Mouse (Mus musculus): ENCODE measurements at regions not wholly inside any gene's neighbourhood (a gene's known extent, or its start where the extent isn't known, plus 50 kb on each side); places are given as distances from the start of the nearest gene placed in this dataset.
"Not testable (repeated sequence)": the region's sequence is repeated elsewhere in the genome, so short reads cannot be mapped to it uniquely, and the experiment has no call there.

DNA sequence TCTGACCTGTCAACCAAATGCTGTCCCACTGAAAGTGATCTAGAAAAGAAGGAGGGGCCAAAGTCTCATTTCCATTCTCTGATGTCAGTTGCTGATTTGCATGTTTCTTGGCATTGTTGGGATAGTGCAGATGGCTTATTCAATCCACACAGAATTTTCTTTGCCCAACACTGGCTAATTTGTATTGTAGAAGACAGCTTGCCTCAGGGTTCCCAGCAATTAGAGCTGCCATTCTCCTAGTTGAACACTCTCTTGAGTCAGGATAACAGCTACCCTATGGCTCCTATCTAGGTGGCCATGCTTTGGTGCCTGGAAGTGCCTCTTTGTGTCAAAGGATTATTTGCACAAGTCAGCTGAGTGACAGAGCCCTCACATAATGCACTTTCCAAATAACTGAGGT lies 569.0 kb downstream of the Lrriq3 start:
- ATAC-seq (replicated peaks; ENCODE audit: low FRiP score) (no peak), DNase-seq (ENCODE audit: low spot score) (no peak)
- Histone ChIP-seq H3K9me3 (ENCODE audit: control insufficient read depth, low read length) (no peaks in the 10 kb centered on the region), H3K4me3 (ENCODE audit: low read depth, low read length) (no peak overlapping the region), H3K9ac (ENCODE audit: low read depth, low read length) (no peak overlapping the region), H3K4me2 (no peak overlapping the region), H3K4me1 (replicated peaks; ENCODE audit: control insufficient read depth, insufficient read depth, low read length) (no peaks in the 10 kb centered on the region), H3K27ac (ENCODE audit: low read depth, low read length) (no peak overlapping the region), H3K27me3 (replicated peaks; ENCODE audit: control insufficient read depth, insufficient read depth, low read length) (no peaks in the 10 kb centered on the region), H3K36me3 (ENCODE audit: control insufficient read depth, insufficient read depth, low read length) (no peaks in the 10 kb centered on the region)

DNA sequence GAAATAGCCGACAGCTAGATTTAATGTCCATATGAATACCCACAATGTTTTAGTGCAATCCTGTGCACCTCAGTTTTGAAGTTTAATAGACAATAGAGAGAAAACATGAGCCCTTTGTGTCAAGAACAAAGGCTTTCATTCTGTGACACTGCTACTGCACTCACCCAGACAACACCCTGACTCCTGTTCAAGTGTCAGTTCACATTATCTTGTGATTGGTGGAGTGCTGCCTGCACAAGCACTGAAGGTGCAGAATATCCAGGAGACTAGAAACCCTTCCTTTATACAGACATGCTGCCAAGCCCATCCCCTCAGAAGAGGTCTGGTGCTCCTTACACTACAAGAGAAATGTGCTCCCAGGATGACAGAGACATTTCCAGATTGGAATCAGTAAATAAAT lies 579.3 kb downstream of the Lrriq3 start:
- no peak overlapping the region for H3K27ac ChIP-seq (ENCODE audit: low read depth, low read length)
- ATAC-seq (replicated peaks; ENCODE audit: low FRiP score) = no peak
- WGBS = 83% methylated on average over 1 of the region's 1 CpGs
- H3K27me3 ChIP-seq (replicated peaks; ENCODE audit: control insufficient read depth, insufficient read depth, low read length) = no peaks in the 10 kb centered on the region
- H3K4me3 ChIP-seq (ENCODE audit: low read depth, low read length) = no peak overlapping the region
- no peak for DNase-seq (ENCODE audit: low spot score)
- H3K9ac ChIP-seq (ENCODE audit: low read depth, low read length) = no peak overlapping the region
- H3K9me3 ChIP-seq (ENCODE audit: control insufficient read depth, low read length) = no peaks in the 10 kb centered on the region
- no peaks in the 10 kb centered on the region for H3K4me1 ChIP-seq (replicated peaks; ENCODE audit: control insufficient read depth, insufficient read depth, low read length)
- H3K4me2 ChIP-seq = no peak overlapping the region
- H3K36me3 ChIP-seq (ENCODE audit: control insufficient read depth, insufficient read depth, low read length) = no peaks in the 10 kb centered on the region

DNA sequence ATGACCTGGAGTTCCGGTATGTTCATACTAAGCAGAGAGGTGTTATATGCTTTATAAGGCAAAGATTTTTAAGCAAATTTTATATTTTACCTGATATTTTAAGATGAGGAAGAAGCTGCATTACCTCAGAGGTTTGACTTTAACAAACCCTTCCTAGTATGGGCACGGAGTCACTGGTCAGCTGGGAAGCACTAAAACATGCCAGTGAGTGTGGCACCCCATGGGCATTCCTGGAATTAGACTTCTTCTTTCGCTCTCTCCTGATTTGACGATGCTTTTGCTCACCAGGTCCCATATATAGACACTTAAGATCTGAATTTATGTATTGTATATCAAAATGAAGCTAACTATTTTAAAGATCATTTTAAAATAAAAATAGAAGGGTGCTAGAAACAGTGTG lies 587.0 kb downstream of the Lrriq3 start:
- no peaks in the 10 kb centered on the region for H3K9me3 ChIP-seq (ENCODE audit: control insufficient read depth, low read length)
- H3K4me1 ChIP-seq (replicated peaks; ENCODE audit: control insufficient read depth, insufficient read depth, low read length) = no peaks in the 10 kb centered on the region
- ATAC-seq (replicated peaks; ENCODE audit: low FRiP score) (no peak), DNase-seq (ENCODE audit: low spot score) (no peak)
- H3K27ac ChIP-seq (ENCODE audit: low read depth, low read length) = no peak overlapping the region
- H3K36me3 ChIP-seq (ENCODE audit: control insufficient read depth, insufficient read depth, low read length) = no peaks in the 10 kb centered on the region
- H3K27me3 ChIP-seq (replicated peaks; ENCODE audit: control insufficient read depth, insufficient read depth, low read length) = no peaks in the 10 kb centered on the region
- 79% methylated on average over 4 of the region's 4 CpGs for WGBS
- H3K4me2 ChIP-seq = no peak overlapping the region
- H3K4me3 ChIP-seq (ENCODE audit: low read depth, low read length) = no peak overlapping the region
- H3K9ac ChIP-seq (ENCODE audit: low read depth, low read length) = no peak overlapping the region

DNA sequence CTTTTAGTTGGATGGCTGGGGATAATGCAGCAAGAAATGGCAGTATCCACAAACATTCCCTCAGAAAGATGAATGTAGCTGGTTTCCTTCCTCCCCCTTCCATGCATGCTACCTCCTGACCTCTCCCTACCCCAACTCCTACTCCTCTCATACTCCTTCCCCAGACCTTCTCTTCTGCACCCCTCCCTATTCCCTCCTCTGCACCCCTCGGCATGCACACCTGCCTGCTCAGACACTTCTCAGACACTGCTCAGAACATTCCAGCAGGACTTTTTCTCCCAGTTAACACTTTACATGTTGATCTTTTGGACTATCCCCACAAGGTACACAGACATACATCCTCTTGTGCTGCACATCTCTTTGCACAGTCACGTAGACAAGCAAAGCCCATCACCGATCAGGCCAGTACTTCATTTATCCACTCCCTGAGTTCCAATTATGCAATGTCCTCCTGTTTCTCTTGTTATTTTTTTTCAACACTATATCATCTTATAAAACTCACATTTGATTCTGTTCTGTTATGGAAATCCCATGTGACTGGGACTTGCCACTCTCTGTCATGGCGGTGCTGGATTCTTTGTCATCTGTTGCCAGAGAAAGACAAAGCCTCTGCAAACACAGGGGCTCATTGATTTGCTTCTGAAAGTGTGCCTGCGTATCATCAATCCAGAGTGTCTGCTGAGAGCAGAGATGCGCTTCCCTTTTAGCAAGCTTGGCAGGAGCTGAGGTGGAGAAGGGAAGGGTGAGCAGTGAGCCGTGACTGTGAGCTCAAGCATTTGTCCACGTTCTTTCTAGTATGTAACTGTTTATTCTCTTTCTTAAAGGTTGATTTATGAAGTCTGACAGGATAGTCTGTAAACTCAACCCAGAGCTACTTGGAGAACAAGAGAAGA lies 589.9 kb downstream of the Lrriq3 start:
- H3K9me3 ChIP-seq (ENCODE audit: control insufficient read depth, low read length) = no peaks in the 10 kb centered on the region
- DNase-seq (ENCODE audit: low spot score) (no peak), ATAC-seq (replicated peaks; ENCODE audit: low FRiP score) (0 out of 2 replicates have a peak, but pooled peaks have one; percentile 29)
- H3K4me3 ChIP-seq (ENCODE audit: low read depth, low read length) = no peak overlapping the region
- H3K36me3 ChIP-seq (ENCODE audit: control insufficient read depth, insufficient read depth, low read length) = no peaks in the 10 kb centered on the region
- H3K27ac ChIP-seq (ENCODE audit: low read depth, low read length) = no peak overlapping the region
- 63% methylated on average over 8 of the region's 8 CpGs for WGBS
- no peak overlapping the region for H3K9ac ChIP-seq (ENCODE audit: low read depth, low read length)
- no peak overlapping the region for H3K4me2 ChIP-seq
- H3K4me1 ChIP-seq (replicated peaks; ENCODE audit: control insufficient read depth, insufficient read depth, low read length) = no peaks in the 10 kb centered on the region
- no peaks in the 10 kb centered on the region for H3K27me3 ChIP-seq (replicated peaks; ENCODE audit: control insufficient read depth, insufficient read depth, low read length)

DNA sequence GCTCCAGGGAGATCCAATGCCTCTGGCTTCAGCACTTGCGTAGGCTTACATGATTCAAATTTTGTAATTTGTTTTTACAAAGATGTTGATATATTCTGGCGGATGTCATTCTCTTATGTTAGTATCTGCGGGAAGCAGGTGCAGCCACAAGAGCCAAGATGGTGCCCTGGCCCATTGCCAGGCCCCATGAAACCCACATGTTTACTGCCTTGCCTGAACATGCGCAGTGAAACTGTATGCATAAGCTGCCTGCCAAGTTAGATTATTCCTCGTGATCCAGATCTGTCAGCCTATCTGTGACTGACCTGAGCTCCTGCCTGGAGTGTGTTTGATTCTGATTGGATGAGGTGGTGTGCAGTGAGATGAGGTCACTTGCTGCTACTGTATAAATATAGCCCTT lies 595.1 kb downstream of the Lrriq3 start:
- H3K9ac ChIP-seq (ENCODE audit: low read depth, low read length) = no peak overlapping the region
- no peaks in the 10 kb centered on the region for H3K27me3 ChIP-seq (replicated peaks; ENCODE audit: control insufficient read depth, insufficient read depth, low read length)
- no peaks in the 10 kb centered on the region for H3K9me3 ChIP-seq (ENCODE audit: control insufficient read depth, low read length)
- DNase-seq (ENCODE audit: low spot score) (no peak), ATAC-seq (replicated peaks; ENCODE audit: low FRiP score) (no peak)
- no peak overlapping the region for H3K4me2 ChIP-seq
- no peak overlapping the region for H3K27ac ChIP-seq (ENCODE audit: low read depth, low read length)
- no peaks in the 10 kb centered on the region for H3K4me1 ChIP-seq (replicated peaks; ENCODE audit: control insufficient read depth, insufficient read depth, low read length)
- no peaks in the 10 kb centered on the region for H3K36me3 ChIP-seq (ENCODE audit: control insufficient read depth, insufficient read depth, low read length)
- 81% methylated on average over 5 of the region's 5 CpGs for WGBS
- no peak overlapping the region for H3K4me3 ChIP-seq (ENCODE audit: low read depth, low read length)

DNA sequence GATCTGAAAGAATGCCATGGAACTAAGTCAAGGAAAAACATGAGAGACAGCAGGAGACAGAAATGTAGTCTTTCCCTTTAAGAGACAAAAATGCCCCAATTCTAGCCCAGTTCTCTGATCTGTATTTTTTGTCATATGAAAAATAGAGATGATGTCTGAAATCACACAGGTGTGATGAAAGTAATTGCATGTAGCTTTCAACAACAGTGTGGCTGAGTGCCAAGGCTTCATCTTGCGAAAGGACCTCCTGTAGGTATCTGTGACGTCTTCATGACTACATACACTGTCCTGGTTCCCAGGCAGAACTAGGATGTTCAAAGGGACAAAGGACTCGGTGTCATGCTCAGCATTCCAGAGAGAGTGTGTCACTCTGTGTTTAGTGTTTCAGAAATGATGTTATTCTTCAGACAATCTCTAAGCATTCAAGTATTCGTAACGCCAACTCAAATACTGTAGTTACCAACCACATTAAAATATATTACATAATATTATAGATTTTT lies 629.8 kb downstream of the Lrriq3 start:
- H3K9me3 ChIP-seq (ENCODE audit: control insufficient read depth, low read length) = no peaks in the 10 kb centered on the region
- no peaks in the 10 kb centered on the region for H3K36me3 ChIP-seq (ENCODE audit: control insufficient read depth, insufficient read depth, low read length)
- H3K9ac ChIP-seq (ENCODE audit: low read depth, low read length) = no peak overlapping the region
- WGBS = 85% methylated on average over 5 of the region's 5 CpGs
- H3K27me3 ChIP-seq (replicated peaks; ENCODE audit: control insufficient read depth, insufficient read depth, low read length) = no peaks in the 10 kb centered on the region
- H3K4me1 ChIP-seq (replicated peaks; ENCODE audit: control insufficient read depth, insufficient read depth, low read length) = no peaks in the 10 kb centered on the region
- no peak overlapping the region for H3K4me3 ChIP-seq (ENCODE audit: low read depth, low read length)
- no peak overlapping the region for H3K4me2 ChIP-seq
- ATAC-seq (replicated peaks; ENCODE audit: low FRiP score) (no peak), DNase-seq (ENCODE audit: low spot score) (no peak)
- no peak overlapping the region for H3K27ac ChIP-seq (ENCODE audit: low read depth, low read length)

DNA sequence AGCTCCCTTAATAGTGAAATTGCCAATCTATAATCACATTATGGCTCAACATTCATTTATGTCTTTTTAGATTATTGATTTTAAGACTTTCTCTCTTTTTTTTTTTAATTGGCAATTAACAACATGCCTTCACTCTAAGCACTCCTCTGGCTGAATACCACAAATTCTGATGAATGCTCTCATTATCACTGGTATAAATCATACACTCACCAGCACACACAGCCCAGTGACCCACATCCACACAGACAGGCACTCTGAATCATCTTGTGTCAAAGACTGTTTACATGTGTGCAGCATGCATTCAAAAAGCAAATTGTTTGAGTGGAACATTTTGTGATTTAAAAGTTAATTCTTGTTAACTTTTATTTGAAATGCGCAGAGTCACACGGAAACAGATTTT lies 649.2 kb downstream of the Lrriq3 start:
- DNase-seq (ENCODE audit: low spot score) (no peak), ATAC-seq (replicated peaks; ENCODE audit: low FRiP score) (no peak)
- WGBS = 92% methylated on average over 2 of the region's 2 CpGs
- Histone ChIP-seq H3K9me3 (ENCODE audit: control insufficient read depth, low read length) (no peaks in the 10 kb centered on the region), H3K4me3 (ENCODE audit: low read depth, low read length) (no peak overlapping the region), H3K4me2 (no peak overlapping the region), H3K27me3 (replicated peaks; ENCODE audit: control insufficient read depth, insufficient read depth, low read length) (no peaks in the 10 kb centered on the region), H3K27ac (ENCODE audit: low read depth, low read length) (no peak overlapping the region), H3K36me3 (ENCODE audit: control insufficient read depth, insufficient read depth, low read length) (no peaks in the 10 kb centered on the region), H3K4me1 (replicated peaks; ENCODE audit: control insufficient read depth, insufficient read depth, low read length) (no peaks in the 10 kb centered on the region), H3K9ac (ENCODE audit: low read depth, low read length) (no peak overlapping the region)

DNA sequence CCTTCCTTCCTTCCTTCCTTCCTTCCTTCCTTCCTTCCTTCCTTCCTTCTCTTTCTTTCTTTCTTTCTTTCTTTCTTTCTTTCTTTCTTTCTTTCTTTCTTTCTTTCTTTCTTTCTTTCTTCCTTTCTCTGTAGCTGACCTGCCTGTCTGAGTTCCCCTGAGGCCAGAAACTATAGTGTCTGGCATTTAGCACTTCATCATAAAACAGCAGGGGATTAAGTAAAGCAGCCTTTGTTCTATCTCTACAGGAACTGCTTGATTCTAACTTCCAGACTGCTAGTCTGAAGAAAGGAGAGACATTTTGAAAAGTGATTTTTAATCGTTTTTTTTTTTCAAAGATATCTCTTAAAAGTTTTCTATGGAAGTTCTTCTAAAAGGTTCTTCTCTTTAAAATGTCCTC lies 653.4 kb downstream of the Lrriq3 start:
- H3K36me3 ChIP-seq (ENCODE audit: control insufficient read depth, insufficient read depth, low read length); H3K9me3 ChIP-seq (ENCODE audit: control insufficient read depth, low read length); H3K27me3 ChIP-seq (replicated peaks; ENCODE audit: control insufficient read depth, insufficient read depth, low read length); ATAC-seq (replicated peaks; ENCODE audit: low FRiP score); H3K9ac ChIP-seq (ENCODE audit: low read depth, low read length); DNase-seq (ENCODE audit: low spot score); H3K4me1 ChIP-seq (replicated peaks; ENCODE audit: control insufficient read depth, insufficient read depth, low read length); H3K4me2 ChIP-seq; H3K27ac ChIP-seq (ENCODE audit: low read depth, low read length); H3K4me3 ChIP-seq (ENCODE audit: low read depth, low read length): not testable (repeated sequence)
- WGBS = 36% methylated on average over 1 of the region's 1 CpGs

DNA sequence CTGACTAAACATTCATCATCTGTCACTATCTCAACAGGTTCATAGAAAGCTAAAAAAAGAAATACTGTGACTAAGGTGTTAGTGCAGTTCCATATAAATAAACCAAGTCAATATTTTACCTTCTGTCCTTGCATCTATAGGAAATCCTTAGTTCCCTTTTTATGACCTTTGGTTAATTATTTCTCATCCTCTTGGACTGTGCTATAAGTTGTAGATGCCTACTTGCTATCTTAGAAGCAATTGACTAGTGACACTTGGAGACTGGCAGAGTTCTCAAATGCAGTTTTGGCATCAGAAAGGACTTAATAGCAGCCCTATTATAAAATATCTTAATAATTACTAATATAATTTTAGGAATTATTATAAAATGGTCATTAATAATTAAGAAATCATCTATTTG lies 654.3 kb downstream of the Lrriq3 start:
- H3K4me2 ChIP-seq = no peak overlapping the region
- no peak overlapping the region for H3K9ac ChIP-seq (ENCODE audit: low read depth, low read length)
- H3K4me3 ChIP-seq (ENCODE audit: low read depth, low read length) = no peak overlapping the region

More for the DNA sequence above, 654.3 kb downstream of the Lrriq3 start:
- Histone ChIP-seq H3K27me3 (replicated peaks; ENCODE audit: control insufficient read depth, insufficient read depth, low read length) (no peaks in the 10 kb centered on the region), H3K27ac (ENCODE audit: low read depth, low read length) (no peak overlapping the region), H3K9me3 (ENCODE audit: control insufficient read depth, low read length) (no peaks in the 10 kb centered on the region), H3K36me3 (ENCODE audit: control insufficient read depth, insufficient read depth, low read length) (no peaks in the 10 kb centered on the region), H3K4me1 (replicated peaks; ENCODE audit: control insufficient read depth, insufficient read depth, low read length) (no peaks in the 10 kb centered on the region)
- ATAC-seq (replicated peaks; ENCODE audit: low FRiP score) (no peak), DNase-seq (ENCODE audit: low spot score) (no peak)
